Mouse (Mus musculus) central nervous system, embryonic 14 days (tissue): Measurements from ENCODE around the gene Clec2d. TPM values are rescaled to one million over a fixed set of nuclear protein-coding genes. Genes with fewer than 3 reads are reported as not detected.

Source experiments
- polyA plus RNA-seq: library from polyadenylated mRNA; depleted of rRNA; stranded (reverse); fragments of >200 nt; gene quantifications from 2 replicates; pipeline ENCODE4 v1.2.3, GENCODE M21; 2012; rRNA removed

Clec2d gene
- polyA plus RNA-seq, result 7.1 and 8.3 TPM in 2 replicates

GRCm38 (mm10) chr6:129180403-129181169 lies at the start of gene Clec2d:
Gene Clec2d, plus strand, starts transcription at chr6:129180615.

Other genes starting within 250 kb of the Clec2d start
- gene Clec2g, start 246.2 kb upstream of the Clec2d start, polyA plus RNA-seq, result 0.02 TPM in 1 of 2 replicates, not detected in the other
- 0.32 and 0.50 TPM in 2 replicates for gene Klrb1f, start 134.7 kb upstream of the Clec2d start, polyA plus RNA-seq
- gene Clec2e, start 79.7 kb upstream of the Clec2d start, polyA plus RNA-seq, result not detected in 2 replicates
- 0.10 and 0.49 TPM in 2 replicates for gene Cd69, start 94.8 kb downstream of the Clec2d start, polyA plus RNA-seq
- gene 4922502D21Rik, start 151.2 kb downstream of the Clec2d start, polyA plus RNA-seq, result 0.09 TPM in 1 of 2 replicates, not detected in the other
- gene Clec12a, start 162.1 kb downstream of the Clec2d start, polyA plus RNA-seq, result 0.43 and 0.61 TPM in 2 replicates
- gene Clec12b, start 205.3 kb downstream of the Clec2d start, polyA plus RNA-seq, result 0.09 and 0.12 TPM in 2 replicates
- gene Clec1b, start 216.7 kb downstream of the Clec2d start, polyA plus RNA-seq, result 1.7 TPM in 2 replicates
- gene Clec9a, start 228.2 kb downstream of the Clec2d start, polyA plus RNA-seq, result 0.26 and 0.66 TPM in 2 replicates